9 mouse cellular contexts compared by ENCODE assay signal in the genomic region with DNA sequence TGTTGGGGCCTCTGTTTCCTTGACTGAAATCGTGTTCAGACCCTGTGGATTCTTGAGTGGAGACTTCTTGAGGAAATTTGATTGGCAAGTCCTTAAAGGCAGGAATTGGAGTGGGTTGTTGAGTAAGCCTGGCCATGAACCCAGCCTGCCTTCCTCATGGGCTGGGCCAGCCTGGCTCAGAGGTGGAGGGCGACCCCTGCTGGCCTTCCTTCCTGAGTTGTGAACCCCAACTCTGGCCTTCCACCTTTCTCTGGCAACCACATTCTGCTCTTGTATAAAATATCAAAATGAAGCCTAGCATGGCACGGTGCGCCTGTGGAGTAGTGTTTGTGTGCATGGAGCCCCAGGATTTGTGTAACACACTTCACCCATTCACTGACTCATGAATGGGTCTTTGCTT. TPM values are rescaled to one million over a fixed set of nuclear protein-coding genes. Genes with fewer than 3 reads are reported as not detected.
DNase-seq lines count a peak whose midpoint lies in the region; ATAC-seq and TF ChIP-seq lines count a peak whose summit lies in the region.
"Had no signal": no experiment of that assay in that cellular context is flagged by ENCODE, and none has a peak within 500 bp of the region (broad histone marks: within the 10 kb centered on the region; RNA-seq: fewer than 3 reads in every experiment).

No protein-coding gene starts in this region.

- no peaks in the 10 kb centered on the region for H3K36me3 ChIP-seq in small intestine, adult 2 months (ENCODE audit: control insufficient read depth, insufficient read depth, low read length)
- H3K36me3 ChIP-seq: embryonic facial prominence, embryonic 13.5 days had no signal

- DNase-seq in layer of hippocampus, adult 2 months (ENCODE audit: low spot score in 2 of 2) = no peak
- no peak for DNase-seq in layer of hippocampus, postnatal 14 days (ENCODE audit: low spot score in 2 of 2)
- peak; percentile 58 for DNase-seq in ES-CJ7 (ENCODE audit: low read depth, low spot score)
- no peak for DNase-seq in right cerebral cortex, postnatal 25 days
- DNase-seq in ovary, adult 18-20 months (ENCODE audit: low spot score) = no peak

- TF ChIP-seq POLR2A in bone marrow, adult 2 months (IDR thresholded peaks at IDR 0.05; ENCODE audit: borderline replicate concordance, control insufficient read depth, low read depth, low read length) = no peak
- no peak for TF ChIP-seq POLR2A in small intestine, adult 2 months (IDR thresholded peaks at IDR 0.05; ENCODE audit: low read depth, low read length)

- H3K4me3 ChIP-seq in layer of hippocampus, adult 2 months = no peak overlapping the region
- no peak overlapping the region for H3K4me3 ChIP-seq in bone marrow, adult 2 months (replicated peaks; ENCODE audit: control insufficient read depth, low read depth, low read length)
- no peak overlapping the region for H3K4me3 ChIP-seq in small intestine, adult 2 months (ENCODE audit: low read depth, low read length)
- H3K4me3 ChIP-seq: embryonic facial prominence, embryonic 13.5 days had no signal

- H3K4me1 ChIP-seq in bone marrow, adult 2 months (ENCODE audit: control insufficient read depth, insufficient read depth, low read length) = no peaks in the 10 kb centered on the region; the same call in 1 of the 2 replicates
- no peaks in the 10 kb centered on the region for H3K4me1 ChIP-seq in small intestine, adult 2 months (ENCODE audit: control insufficient read depth, insufficient read depth, insufficient read length, low read length)
- H3K4me1 ChIP-seq: embryonic facial prominence, embryonic 13.5 days had no signal

- no peaks in the 10 kb centered on the region for H3K27me3 ChIP-seq in small intestine, adult 2 months (ENCODE audit: control insufficient read depth, insufficient read depth, low read length)

- 36% methylated on average over 4 of the region's 4 CpGs for WGBS in bone marrow, adult 2 months
- WGBS in small intestine, adult 2 months = 43% methylated on average over 4 of the region's 4 CpGs

- no peak overlapping the region for H3K27ac ChIP-seq in layer of hippocampus, adult 2 months
- H3K27ac ChIP-seq in bone marrow, adult 2 months (ENCODE audit: control insufficient read depth, insufficient read depth, low read depth, low read length, poor library complexity) = no peak overlapping the region
- H3K27ac ChIP-seq in small intestine, adult 2 months (ENCODE audit: insufficient read depth, low read depth, low read length) = no peak overlapping the region
- H3K27ac ChIP-seq: embryonic facial prominence, embryonic 13.5 days had no signal

- peak; percentile 75 for TF ChIP-seq CTCF in layer of hippocampus, adult 2 months (conservative IDR thresholded peaks at IDR 0.05)
- peak; percentile 75 for TF ChIP-seq CTCF in bone marrow, adult 2 months (IDR thresholded peaks at IDR 0.05; ENCODE audit: control insufficient read depth, insufficient read depth, low read length)
- TF ChIP-seq CTCF in small intestine, adult 2 months (IDR thresholded peaks at IDR 0.05; ENCODE audit: extremely low read depth, insufficient read length, insufficient replicate concordance, low read depth, low read length) = peak; percentile 49

- peak; percentile 62 to 65; a peak in 2 of 4 replicates for ATAC-seq in hematopoietic stem cell, adult 5-6 weeks (replicated peaks in 1 of 2; ENCODE audit: insufficient read depth in 1 of 2, low FRiP score in 2 of 2, low TSS enrichment in 1 of 2, low read depth in 1 of 2, poor library complexity in 2 of 2, severe bottlenecking in 2 of 2)

RNA-seq across cellular contexts. Expression of a gene that starts 8.5 kb away (rescaled TPM):
- total RNA-seq in layer of hippocampus, adult 2 months (2021) = under 1 TPM; 0.32 to 0.51 TPM
- under 1 TPM; 0.30 to 0.69 TPM for total RNA-seq in layer of hippocampus, postnatal 14 days (2021)
- polyA plus RNA-seq in bone marrow, adult 2 months (2011; ENCODE audit: insufficient read depth, insufficient read length, low replicate concordance, missing spikeins) = 0.52 and 1.6 TPM in 2 replicates
- total RNA-seq in hematopoietic stem cell, adult 5-6 weeks (2017) = 1.5 TPM in 1 of 2 replicates, not detected in the other
- polyA plus RNA-seq in small intestine, adult 2 months (2012; rRNA removed) = 87.3 and 147 TPM in 2 replicates
- polyA plus RNA-seq: embryonic facial prominence, embryonic 13.5 days had no signal
